In the genomic region with DNA sequence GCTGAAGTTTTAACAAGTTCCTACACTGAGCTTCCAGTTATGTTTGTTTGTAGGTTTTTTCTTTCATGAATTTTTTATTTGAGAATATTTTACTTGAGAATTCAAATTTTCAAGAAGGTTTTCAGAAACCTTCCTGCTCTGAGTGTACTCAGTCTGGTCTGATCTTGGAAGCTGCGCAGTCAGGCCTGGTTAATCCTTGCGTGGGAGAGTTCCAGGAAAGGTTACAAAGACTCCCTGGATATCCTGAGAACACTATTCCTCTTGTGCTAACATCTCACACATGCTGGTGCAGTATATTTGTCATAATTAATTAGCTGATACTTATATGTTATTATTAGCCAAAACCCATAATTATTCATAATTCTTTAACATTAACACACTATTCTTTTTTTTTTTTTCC, we compare ENCODE assay signal across 27 mouse cellular contexts.
DNase-seq lines count a peak whose midpoint lies in the region; ATAC-seq lines count a peak whose summit lies in the region.
"Had no signal": no experiment of that assay in that cellular context is flagged by ENCODE, and none has a peak within 500 bp of the region (broad histone marks: within the 10 kb centered on the region; RNA-seq: fewer than 3 reads in every experiment).

No protein-coding gene starts in this region.

- H3K9ac ChIP-seq in kidney, embryonic 14.5 days (ENCODE audit: low read depth, low read length): no peak overlapping the region
- no peak overlapping the region for H3K9ac ChIP-seq in kidney, embryonic 16.5 days (replicated peaks; ENCODE audit: low read length)
- no peak overlapping the region for H3K9ac ChIP-seq in intestine, embryonic 15.5 days
- H3K9ac ChIP-seq: embryonic facial prominence, embryonic 13.5 days; embryonic facial prominence, embryonic 15.5 days; forebrain, embryonic 13.5 days; forebrain, embryonic 15.5 days; forebrain, postnatal 0 days had no signal

- no peaks in the 10 kb centered on the region for H3K27me3 ChIP-seq in kidney, embryonic 14.5 days (ENCODE audit: control insufficient read depth, insufficient read depth, low read length)
- H3K27me3 ChIP-seq in kidney, embryonic 16.5 days (ENCODE audit: insufficient read depth, low read length): no peaks in the 10 kb centered on the region
- no peaks in the 10 kb centered on the region for H3K27me3 ChIP-seq in intestine, embryonic 15.5 days (replicated peaks)
- H3K27me3 ChIP-seq: CH12.LX; embryonic facial prominence, embryonic 13.5 days; embryonic facial prominence, embryonic 15.5 days; forebrain, embryonic 13.5 days; forebrain, embryonic 15.5 days; Patski had no signal

- H3K4me3 ChIP-seq in kidney, embryonic 14.5 days (ENCODE audit: low read length): no peak overlapping the region
- no peak overlapping the region for H3K4me3 ChIP-seq in kidney, embryonic 16.5 days (ENCODE audit: low read length)
- no peak overlapping the region for H3K4me3 ChIP-seq in intestine, embryonic 15.5 days (replicated peaks)
- H3K4me3 ChIP-seq: embryonic facial prominence, embryonic 13.5 days; embryonic facial prominence, embryonic 15.5 days; erythroblast, embryonic 14.5 days; forebrain, embryonic 13.5 days; forebrain, embryonic 15.5 days had no signal

- no peaks in the 10 kb centered on the region; the same call in 1 of the 2 replicates for H3K4me1 ChIP-seq in kidney, embryonic 14.5 days (ENCODE audit: control insufficient read depth, insufficient read depth, low read length)
- peaks cover 16% of the 10 kb centered on the region for H3K4me1 ChIP-seq in kidney, embryonic 16.5 days (ENCODE audit: insufficient read depth, low read length)
- H3K4me1 ChIP-seq in intestine, embryonic 15.5 days (replicated peaks): no peaks in the 10 kb centered on the region
- H3K4me1 ChIP-seq: embryonic facial prominence, embryonic 13.5 days; embryonic facial prominence, embryonic 15.5 days; forebrain, embryonic 13.5 days; forebrain, embryonic 15.5 days had no signal

- WGBS in kidney, embryonic 14.5 days: 61% methylated on average over 2 of the region's 2 CpGs
- 50% methylated on average over 2 of the region's 2 CpGs for WGBS in kidney, embryonic 16.5 days
- WGBS in intestine, embryonic 15.5 days: 81% methylated on average over 2 of the region's 2 CpGs

- no peak for DNase-seq in kidney, adult 8-10 months
- DNase-seq in kidney, adult 9 months: no peak
- DNase-seq in fat pad, adult 2 months (ENCODE audit: extremely low read depth, low read depth, low spot score): peak; percentile 28
- DNase-seq: adrenal gland, adult 8-10 months; adrenal gland, postnatal 14 days; adrenal gland, postnatal 36 days; B cell, adult 2 months; cerebellum, adult 11-12 months; cerebellum, adult 2 months; cerebellum, adult 9-10 months; cerebellum, postnatal 14 days; cerebellum, postnatal 36 days; embryo, embryonic 11 days; forebrain, postnatal 0 days had no signal

- H3K27ac ChIP-seq in kidney, embryonic 14.5 days (ENCODE audit: low read depth, low read length): no peak overlapping the region
- 0 out of 2 replicates have a peak overlapping the region, but pooled peaks have one; percentile 56 for H3K27ac ChIP-seq in kidney, embryonic 16.5 days (ENCODE audit: low read length)
- no peak overlapping the region for H3K27ac ChIP-seq in intestine, embryonic 15.5 days
- H3K27ac ChIP-seq: embryonic facial prominence, embryonic 13.5 days; embryonic facial prominence, embryonic 15.5 days; forebrain, embryonic 13.5 days; forebrain, embryonic 15.5 days had no signal

- ATAC-seq in kidney, embryonic 14.5 days (ENCODE audit: low FRiP score, low TSS enrichment): peak; percentile 68; the same call in 1 of the 2 replicates
- peak; percentile 51; the same call in 1 of the 2 replicates for ATAC-seq in kidney, embryonic 16.5 days (ENCODE audit: low FRiP score, low TSS enrichment)
- ATAC-seq in intestine, embryonic 15.5 days: no peak
- ATAC-seq: activated CD4-positive, CD25-positive, alpha-beta regulatory T cell, adult 4 months; CD4-positive, CD25-positive, alpha-beta regulatory T cell, adult 4 months; forebrain, embryonic 13.5 days; forebrain, embryonic 15.5 days; Patski had no signal

- H3K9me3 ChIP-seq in kidney, embryonic 14.5 days (ENCODE audit: control insufficient read depth, low read length): no peaks in the 10 kb centered on the region
- H3K9me3 ChIP-seq in kidney, embryonic 16.5 days (ENCODE audit: low read length): no peaks in the 10 kb centered on the region
- H3K9me3 ChIP-seq in intestine, embryonic 15.5 days: no peaks in the 10 kb centered on the region
- H3K9me3 ChIP-seq: embryonic facial prominence, embryonic 13.5 days; embryonic facial prominence, embryonic 15.5 days; forebrain, embryonic 13.5 days; forebrain, embryonic 15.5 days; G1E had no signal

- no peaks in the 10 kb centered on the region for H3K36me3 ChIP-seq in kidney, embryonic 14.5 days (ENCODE audit: control insufficient read depth, insufficient read depth, low read length)
- H3K36me3 ChIP-seq in kidney, embryonic 16.5 days (ENCODE audit: insufficient read depth, low read length): peaks cover 6% of the 10 kb centered on the region; the same call in 1 of the 2 replicates
- H3K36me3 ChIP-seq in intestine, embryonic 15.5 days: no peaks in the 10 kb centered on the region
- H3K36me3 ChIP-seq: embryonic facial prominence, embryonic 15.5 days; forebrain, embryonic 15.5 days had no signal

- H3K4me2 ChIP-seq in kidney, embryonic 14.5 days (replicated peaks; ENCODE audit: low read depth, low read length): no peak overlapping the region
- no peak overlapping the region for H3K4me2 ChIP-seq in kidney, embryonic 16.5 days (replicated peaks; ENCODE audit: low read depth, low read length)
- no peak overlapping the region for H3K4me2 ChIP-seq in intestine, embryonic 15.5 days (replicated peaks)
- H3K4me2 ChIP-seq: embryonic facial prominence, embryonic 13.5 days; embryonic facial prominence, embryonic 15.5 days; forebrain, embryonic 13.5 days; forebrain, embryonic 15.5 days had no signal
